Mouse (Mus musculus): ENCODE measurements at regions not wholly inside any gene's neighbourhood (a gene's known extent, or its start where the extent isn't known, plus 50 kb on each side); places are given as distances from the start of the nearest gene placed in this dataset.

DNA sequence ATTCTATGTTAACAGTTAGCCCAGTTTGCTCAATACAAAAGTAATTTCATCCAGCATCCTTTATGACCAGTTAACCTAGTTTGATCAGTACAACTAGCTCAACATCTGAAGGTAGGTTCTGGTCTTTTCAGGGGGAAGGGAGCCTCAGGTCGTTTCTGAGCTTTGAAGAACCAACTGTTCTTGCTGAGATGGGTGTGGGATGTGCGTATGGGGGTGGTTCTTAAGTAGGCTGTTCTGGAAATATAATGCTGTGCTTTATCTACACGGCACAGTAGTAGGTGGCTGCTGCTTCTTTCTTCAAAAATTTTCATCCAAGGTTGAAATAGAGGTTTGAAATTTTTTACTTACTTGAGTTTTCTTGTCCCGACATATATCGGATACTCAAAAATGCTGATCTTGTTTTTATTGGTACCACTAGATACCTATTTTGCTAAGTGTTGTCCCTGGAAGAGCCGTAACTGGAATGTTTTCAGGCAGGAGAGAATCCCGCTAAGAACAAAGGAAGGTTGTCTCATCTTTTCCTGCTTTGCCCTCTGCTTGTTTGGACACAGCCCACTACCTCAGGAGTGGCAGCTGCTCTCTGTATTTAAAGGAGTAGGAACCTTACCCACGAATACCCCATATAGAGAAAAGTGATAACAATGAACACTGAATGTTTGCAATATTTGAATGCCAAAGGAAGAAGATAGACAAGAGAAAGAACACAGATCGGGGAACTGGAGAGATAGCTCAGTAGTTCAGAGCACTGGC, 275.5 kb downstream of the Cdh10 start:
- DNase-seq (ENCODE audit: low spot score in 2 of 2), result peak; percentile 51 to 74

DNA sequence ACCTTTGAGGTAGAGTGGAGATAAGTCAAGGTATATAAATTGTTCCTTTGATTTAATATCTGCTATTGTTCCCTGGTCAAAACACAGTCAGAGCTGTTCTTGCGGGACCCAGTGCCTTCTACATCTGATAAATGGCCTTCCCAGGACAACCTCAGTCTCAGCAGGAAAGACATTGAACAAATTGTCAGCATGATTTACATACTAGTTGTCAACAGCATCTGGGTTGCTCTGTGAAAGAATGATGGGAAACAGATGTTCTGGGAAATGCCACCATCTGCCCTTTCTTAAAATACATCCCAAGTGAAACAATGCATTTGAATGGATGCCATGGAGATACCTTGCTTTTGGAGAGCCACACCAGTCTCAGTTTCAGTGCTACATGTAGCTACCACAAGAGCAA, 296.2 kb downstream of the Cdh10 start:
- DNase-seq (ENCODE audit: low spot score in 2 of 2), result no peak

DNA sequence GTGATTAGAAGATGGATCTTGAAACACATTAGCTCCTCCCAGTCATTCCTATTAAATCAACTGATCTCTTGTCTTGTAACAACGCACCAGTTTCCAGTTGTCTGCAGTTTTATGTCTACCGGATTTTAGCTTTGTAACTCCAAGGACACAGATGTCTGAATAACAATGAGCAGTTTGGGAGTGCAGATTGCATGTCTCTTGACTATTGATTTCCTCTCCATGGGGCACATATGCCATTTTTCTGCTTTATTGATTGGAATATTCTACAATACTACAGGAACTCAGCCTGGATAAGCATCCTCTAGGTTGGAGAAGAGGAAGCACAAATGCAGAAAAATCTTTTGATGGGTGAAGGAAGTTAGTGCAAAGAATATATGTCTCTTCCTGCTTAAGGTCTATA, 300.2 kb downstream of the Cdh10 start:
- DNase-seq (ENCODE audit: low spot score in 2 of 2), result no peak

DNA sequence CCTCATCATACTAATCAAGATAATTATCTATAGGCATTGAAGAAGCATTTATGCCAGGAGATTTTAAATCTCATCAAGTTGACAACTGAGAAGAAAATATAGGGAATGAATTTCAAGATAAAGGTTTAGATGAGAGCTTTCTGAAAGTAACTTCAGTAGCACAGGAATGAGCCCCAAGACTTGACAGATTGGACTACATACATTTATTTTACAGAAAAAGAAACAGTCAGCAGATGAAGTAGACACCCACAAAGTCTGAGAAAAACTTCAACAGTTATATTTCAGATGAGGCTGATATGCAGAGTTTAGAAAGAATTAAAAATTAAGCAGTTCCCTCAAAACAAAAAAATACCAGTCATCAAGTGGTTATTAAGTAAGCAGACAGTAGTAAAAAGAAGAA, 308.7 kb downstream of the Cdh10 start:
- DNase-seq (ENCODE audit: low spot score in 2 of 2), result no peak

DNA sequence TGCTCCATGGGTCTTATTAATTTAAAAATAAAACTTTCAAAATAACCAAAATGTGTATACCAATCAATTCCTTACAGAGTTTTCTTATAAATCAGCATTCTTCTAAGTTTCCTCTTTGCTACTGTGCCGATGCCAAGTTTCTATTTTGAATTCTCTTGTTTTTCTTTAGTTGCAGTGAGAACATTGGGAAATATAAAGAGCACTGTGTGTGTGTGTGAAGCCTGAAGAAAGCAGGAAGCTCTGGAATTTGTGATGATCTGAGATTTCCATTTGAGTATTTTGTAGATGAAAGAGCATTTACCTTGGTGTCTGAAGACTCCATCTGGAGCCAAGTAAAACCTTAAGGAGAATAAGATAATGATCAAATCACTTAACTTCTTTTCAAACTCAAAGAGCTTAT, 310.6 kb downstream of the Cdh10 start:
- DNase-seq (ENCODE audit: low spot score in 2 of 2), result no peak

DNA sequence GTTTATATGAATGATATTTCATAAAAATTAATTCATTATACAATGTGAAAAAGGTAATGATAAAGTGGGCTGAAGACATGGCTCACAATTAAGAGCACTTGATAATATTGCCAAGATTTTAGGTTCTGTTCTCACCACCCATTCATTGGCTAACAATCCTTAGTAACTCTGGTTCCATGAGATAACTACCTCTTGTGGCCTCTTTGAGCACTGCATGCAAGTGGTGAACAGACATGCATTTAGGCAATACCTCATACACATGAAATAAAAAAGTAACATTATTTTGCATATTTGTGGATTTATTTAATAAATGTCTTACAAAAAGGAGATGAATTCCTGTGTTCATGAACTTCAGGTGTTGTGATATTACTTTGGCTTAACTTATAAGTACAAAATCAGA, 334.9 kb downstream of the Cdh10 start:
- no peak for DNase-seq (ENCODE audit: low spot score in 2 of 2)

DNA sequence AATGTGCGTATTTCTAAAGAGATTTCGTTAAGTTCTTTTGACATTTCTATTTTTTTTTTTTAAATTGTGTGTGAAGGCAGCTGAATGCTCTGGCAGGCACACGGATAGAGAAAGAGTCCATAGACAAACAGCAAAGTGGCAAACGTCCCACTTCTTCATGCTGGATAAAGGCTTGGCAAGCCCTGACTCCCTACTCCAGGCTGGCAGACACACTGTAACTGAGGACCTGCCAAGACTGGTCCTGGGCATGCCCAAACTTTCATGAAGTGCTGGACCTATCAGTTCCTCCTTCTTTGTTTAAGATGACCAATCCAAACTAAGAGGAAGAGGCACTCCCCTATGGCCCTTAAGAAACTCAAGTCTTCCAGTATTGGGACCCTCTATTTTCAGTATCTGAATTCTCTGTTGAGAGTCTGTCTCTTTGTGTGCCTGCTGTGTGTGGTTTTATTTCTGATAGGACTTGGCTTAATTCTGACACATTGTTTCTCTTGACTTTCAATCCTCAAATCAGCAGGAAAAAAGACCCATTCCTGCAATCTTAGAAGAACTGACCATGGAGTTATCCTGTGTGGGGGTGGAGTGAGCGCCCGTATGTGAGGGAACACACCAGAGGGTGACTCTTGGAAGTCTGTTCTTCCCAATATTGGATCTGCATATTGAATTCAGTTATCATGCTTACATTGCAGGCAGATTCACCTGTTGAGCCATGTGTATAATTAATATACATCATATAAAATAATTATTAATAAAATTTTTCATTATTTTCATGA, 343.6 kb downstream of the Cdh10 start:
- DNase-seq (ENCODE audit: low spot score in 2 of 2), result peak; percentile 12 to 21

DNA sequence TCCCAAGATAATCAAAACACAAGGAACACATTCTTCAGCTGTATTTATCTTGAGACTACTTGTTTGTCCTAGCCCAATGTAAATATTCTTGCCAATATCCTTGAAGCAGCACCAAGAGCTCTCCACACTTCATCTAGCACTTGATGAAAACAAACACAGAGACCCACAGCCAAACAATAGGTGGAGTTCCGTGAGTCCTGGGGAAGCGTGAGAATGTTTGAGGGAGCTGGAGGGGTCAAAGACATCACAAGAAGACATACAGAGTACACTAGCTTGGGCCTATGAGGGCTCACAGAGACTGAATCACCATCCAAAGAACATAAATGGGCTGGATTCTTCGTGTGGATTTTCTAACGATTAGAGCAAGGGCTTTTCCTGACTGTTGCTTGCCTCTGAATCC, 356.7 kb downstream of the Cdh10 start:
- DNase-seq (ENCODE audit: low spot score in 2 of 2), result no peak

Data from left cerebral cortex, adult 18-20 months (tissue).